Mouse (Mus musculus): ENCODE measurements around the gene Evi5l.

- TF ChIP-seq POLR2A (IDR thresholded peaks at IDR 0.05; ENCODE audit: extremely low read depth, insufficient read depth, low read length) (no peak), CTCF (IDR thresholded peaks at IDR 0.05; ENCODE audit: extremely low read depth, insufficient read depth, low read length) (no peak)
Observed at GRCm38 (mm10) chr8:4201321-4201720, 35.0 kb downstream of the Evi5l start.

Data from cortical plate, adult 2 months (tissue).